Mouse (Mus musculus) limb, embryonic 11.5 days (tissue): ENCODE data around the gene Zfp59. TPM values are rescaled to one million over a fixed set of nuclear protein-coding genes. Genes with fewer than 3 reads are reported as not detected.
"Not testable (repeated sequence)": the region's sequence is repeated elsewhere in the genome, so short reads cannot be mapped to it uniquely, and the experiment has no call there.

Experiments used
- ATAC-seq: fragments of 200-750 bp; cut with Nextera tagmentation; 2 replicates; pipeline ENCODE4 v1.8.0; 2017; ENCODE audit warnings: low read depth; ENCODE audit not compliant: insufficient number of reproducible peaks, low FRiP score, low TSS enrichment
- DNase-seq: peaks from one replicate; pipeline ENCODE4 v3.0.0-alpha.2; 2015; ENCODE audit warnings: low spot score
- H3K27ac ChIP-seq: fragments of 300-500 bp; sonication (generic); replicated peaks from 2 replicates; pipeline ENCODE4 v1.5.1; 2014; ENCODE audit warnings: low read depth, mild to moderate bottlenecking, low read length
- H3K27me3 ChIP-seq: fragments of 300-500 bp; sonication (generic); 2 replicates; pipeline ENCODE4 v1.6.1; 2014; ENCODE audit warnings: mild to moderate bottlenecking, low read length, mixed read lengths; ENCODE audit not compliant: control insufficient read depth, insufficient read depth
- H3K36me3 ChIP-seq: fragments of 300-500 bp; sonication (generic); 2 replicates; pipeline ENCODE4 v1.6.1; 2014; ENCODE audit warnings: mild to moderate bottlenecking, low read length, moderate library complexity, mixed read lengths; ENCODE audit not compliant: control insufficient read depth, insufficient read depth
- H3K4me1 ChIP-seq: fragments of 300-500 bp; sonication (generic); 2 replicates; pipeline ENCODE4 v1.6.1; 2014; ENCODE audit warnings: low read length, mixed read lengths; ENCODE audit not compliant: control insufficient read depth, insufficient read depth
- H3K4me2 ChIP-seq: fragments of 300-500 bp; sonication (generic); 2 replicates; pipeline ENCODE4 v1.6.1; 2014; ENCODE audit warnings: low read depth, mild to moderate bottlenecking, moderate library complexity; ENCODE audit not compliant: severe bottlenecking
- H3K4me3 ChIP-seq: fragments of 300-500 bp; sonication (generic); 2 replicates; pipeline ENCODE4 v1.5.1; 2014; ENCODE audit warnings: low read depth, low read length
- H3K9ac ChIP-seq: fragments of 300-500 bp; sonication (generic); 2 replicates; pipeline ENCODE4 v1.6.1; 2014; ENCODE audit warnings: mild to moderate bottlenecking, low read length
- H3K9me3 ChIP-seq: fragments of 300-500 bp; sonication (generic); 2 replicates; pipeline ENCODE4 v1.6.1; 2016; ENCODE audit warnings: low read length; ENCODE audit not compliant: control insufficient read depth
- WGBS: fragments of 180-500 bp; shearing (Covaris S2); extraction: QIAGEN DNeasy Blood & Tissue Kit; methylation state at CpG from one replicate; pipeline ENCODE4 v1.1.7; 2014; 5-methylcytosine and 5-hydroxymethylcytosine counted together
- polyA plus RNA-seq: library from polyadenylated mRNA; unstranded; fragments of >200 nt; fragmentation: Nextera tagmentation; extraction: Ambion mirVana; gene quantifications from 2 replicates; pipeline ENCODE4 v1.2.1, GENCODE M21; 2014

Zfp59 gene
- polyA plus RNA-seq: 10.1 and 12.0 TPM in 2 replicates

DNA sequence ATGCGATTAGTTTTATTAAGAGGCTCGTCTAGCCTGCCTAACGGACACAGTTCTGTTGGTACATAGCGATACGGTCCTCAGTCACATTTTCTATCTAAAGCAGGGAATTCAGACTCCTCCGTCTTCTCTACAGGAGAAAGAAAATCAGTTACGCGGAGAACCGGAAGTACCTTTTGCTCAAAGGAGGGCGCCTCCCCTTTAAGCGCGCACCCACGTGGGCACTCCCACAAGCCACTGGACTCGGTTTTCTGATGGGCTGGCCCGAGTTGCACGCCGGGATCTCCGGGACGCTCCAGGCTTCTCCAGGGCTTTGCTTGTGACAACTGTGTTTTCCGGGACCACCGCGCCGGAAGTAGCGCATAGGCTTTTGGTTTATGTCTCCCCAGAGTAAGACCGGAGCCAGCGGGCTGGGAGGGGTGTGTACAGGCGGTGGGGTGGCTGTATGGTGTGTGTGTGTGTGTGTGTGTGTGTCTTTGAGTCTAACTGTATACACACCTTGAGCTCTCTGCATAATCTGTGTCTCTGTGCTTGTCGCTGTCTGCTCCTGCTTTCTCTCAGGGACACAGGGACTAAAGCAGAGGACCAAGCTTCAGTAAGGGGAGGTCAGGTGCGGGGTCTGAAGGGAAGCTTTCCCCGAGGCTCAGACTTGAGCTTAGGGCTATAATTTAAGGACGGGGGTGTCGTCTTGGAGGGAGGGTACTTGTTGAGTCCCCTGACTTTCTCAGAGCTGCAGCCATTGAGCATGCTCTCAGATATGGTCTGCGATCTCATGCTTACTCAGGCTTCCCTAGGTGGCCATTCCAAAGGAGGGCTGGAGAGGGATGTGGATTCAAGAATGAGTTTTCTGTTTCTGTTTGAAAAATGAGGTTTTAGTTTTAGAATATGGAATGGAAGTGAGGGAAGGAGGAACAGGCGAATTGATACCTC lies at the start of gene Zfp59:
Gene Zfp59, plus strand, starts transcription at position 285 of the 927 bp plus-strand sequence.
- 0 out of 2 replicates have a peak within 1 kb of the TSS, but pooled peaks have one; percentile 30 for H3K27ac ChIP-seq
- H3K4me2 ChIP-seq: peak within 1 kb of the TSS; percentile 57
- no peaks in the 10 kb centered on the region; the same call in 1 of the 2 replicates for H3K4me1 ChIP-seq
- DNase-seq: peak; percentile 90
- peak within 1 kb of the TSS; percentile 68 for H3K9ac ChIP-seq
- no peaks in the 10 kb centered on the region for H3K36me3 ChIP-seq
- ATAC-seq: peak; percentile 95
- H3K27me3 ChIP-seq: no peaks in the 10 kb centered on the region
- WGBS: 3% methylated on average over 34 of the region's 34 CpGs
- peak within 1 kb of the TSS; percentile 51 for H3K4me3 ChIP-seq
- no peaks in the 10 kb centered on the region for H3K9me3 ChIP-seq

DNA sequence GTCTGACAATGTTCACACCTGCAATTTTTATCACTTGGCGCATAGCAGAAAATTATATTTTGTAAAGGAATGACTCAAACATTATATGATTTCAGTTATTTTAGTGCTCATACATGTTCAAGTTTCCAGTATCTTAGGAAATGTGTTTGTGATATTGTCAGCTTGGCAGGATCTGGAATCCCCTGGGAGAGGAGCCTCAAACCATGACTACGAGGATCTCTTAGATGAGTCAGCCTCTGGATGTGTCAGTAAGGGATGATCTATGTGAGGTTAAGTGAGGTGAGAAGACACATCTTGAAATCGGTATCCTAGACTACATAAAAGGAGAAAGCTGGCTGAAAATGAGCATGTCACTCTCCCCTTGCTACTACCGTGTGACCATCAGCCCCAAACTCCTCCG lies 49.1 kb upstream of the Zfp59 start:
- Histone ChIP-seq H3K4me1 (no peaks in the 10 kb centered on the region), H3K9me3 (no peaks in the 10 kb centered on the region; the same call in 1 of the 2 replicates), H3K27ac (no peak overlapping the region), H3K4me2 (no peak overlapping the region), H3K9ac (no peak overlapping the region), H3K4me3 (no peak overlapping the region), H3K27me3 (no peaks in the 10 kb centered on the region), H3K36me3 (no peaks in the 10 kb centered on the region)
- ATAC-seq: no peak
- WGBS: 85% methylated on average over 5 of the region's 5 CpGs
- DNase-seq: no peak

- WGBS: 33% methylated on average over 3 of the region's 3 CpGs
- H3K4me3 ChIP-seq, H3K4me1 ChIP-seq, H3K36me3 ChIP-seq, H3K27me3 ChIP-seq, DNase-seq, H3K4me2 ChIP-seq, H3K27ac ChIP-seq, H3K9me3 ChIP-seq, H3K9ac ChIP-seq, ATAC-seq: not testable (repeated sequence)
Observed at GRCm38 (mm10) chr7:27793865-27794264, 44.5 kb upstream of the Zfp59 start.

DNA sequence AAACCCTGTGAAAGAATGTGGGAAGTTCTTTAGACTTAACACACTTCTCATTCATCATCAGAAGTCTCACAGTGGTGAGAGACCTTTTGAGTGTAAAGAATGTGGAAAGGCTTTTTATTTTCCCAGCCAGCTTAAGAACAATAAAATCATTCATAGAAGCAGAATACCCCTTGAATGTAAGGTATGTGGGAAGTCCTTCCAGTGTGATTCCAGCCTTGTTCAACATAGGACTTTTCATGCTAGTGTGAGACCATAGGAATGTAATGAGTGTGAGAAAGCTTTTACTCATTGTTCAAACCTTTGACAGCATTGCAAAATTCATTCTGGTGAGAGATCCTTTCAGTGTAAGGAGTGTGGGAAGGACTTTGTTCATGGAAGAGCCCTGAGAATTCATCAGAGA lies 43.8 kb upstream of the Zfp59 start:
- H3K9ac ChIP-seq: no peak overlapping the region

DNA sequence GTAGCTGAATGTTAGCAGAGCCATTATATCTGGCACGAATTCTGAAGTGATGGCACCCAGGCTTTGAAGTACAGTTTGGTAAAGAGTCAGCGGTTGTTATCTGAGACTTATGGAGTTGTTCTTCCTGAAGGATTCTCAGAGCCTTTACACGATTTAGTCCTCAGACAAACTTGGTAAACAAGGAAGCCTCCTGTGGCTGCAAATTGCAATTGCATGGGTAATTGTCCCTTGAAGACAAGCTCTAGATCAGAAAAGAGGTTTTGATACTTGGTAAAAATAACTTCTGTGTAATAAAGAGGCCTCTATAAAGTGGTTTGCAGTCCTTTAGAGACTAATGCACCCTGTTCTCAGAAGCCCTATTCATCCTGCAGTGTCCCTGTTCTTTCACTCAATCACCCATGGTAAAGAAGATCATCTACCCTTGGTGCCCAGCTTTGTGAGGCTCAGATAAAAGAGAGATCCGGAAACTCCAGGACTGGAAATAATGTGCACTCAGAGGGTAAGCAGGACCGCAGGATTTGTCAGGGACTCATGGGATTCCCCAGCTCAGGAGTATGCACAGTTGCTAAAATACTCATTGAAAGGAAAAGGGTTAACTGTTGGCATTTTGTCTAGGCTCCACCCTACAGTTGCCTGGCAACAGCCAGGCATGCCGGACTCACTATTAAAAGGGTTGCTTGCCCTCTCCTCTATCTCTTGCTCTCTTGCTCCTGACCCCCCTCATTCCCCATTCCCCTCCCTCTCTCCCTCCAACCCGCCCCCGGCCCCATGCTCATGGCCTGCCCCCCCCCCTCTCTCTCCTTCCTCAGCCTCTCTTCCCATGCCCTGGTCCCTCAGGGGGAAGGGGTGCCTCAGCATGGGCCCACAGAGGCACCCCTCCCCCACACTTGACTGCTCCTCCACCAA lies 40.2 kb upstream of the Zfp59 start:
- 0 out of 2 replicates have a peak overlapping the region, but pooled peaks have one; percentile 7 for H3K4me2 ChIP-seq
- no peaks in the 10 kb centered on the region for H3K4me1 ChIP-seq
- DNase-seq (peak; percentile 32), ATAC-seq (peak; percentile 47; the same call in 1 of the 2 replicates)
- no peaks in the 10 kb centered on the region for H3K9me3 ChIP-seq
- WGBS: 49% methylated on average over 6 of the region's 8 CpGs
- no peak overlapping the region for H3K9ac ChIP-seq
- H3K27me3 ChIP-seq: no peaks in the 10 kb centered on the region
- no peak overlapping the region for H3K4me3 ChIP-seq
- H3K36me3 ChIP-seq: no peaks in the 10 kb centered on the region
- H3K27ac ChIP-seq: no peak overlapping the region

More for the DNA sequence above, 43.8 kb upstream of the Zfp59 start:
- H3K36me3 ChIP-seq: no peaks in the 10 kb centered on the region
- ATAC-seq (no peak), DNase-seq (no peak)
- H3K27me3 ChIP-seq: no peaks in the 10 kb centered on the region
- no peak overlapping the region for H3K4me3 ChIP-seq
- no peaks in the 10 kb centered on the region for H3K4me1 ChIP-seq
- H3K9me3 ChIP-seq: no peaks in the 10 kb centered on the region
- H3K27ac ChIP-seq: no peak overlapping the region
- H3K4me2 ChIP-seq: no peak overlapping the region

DNA sequence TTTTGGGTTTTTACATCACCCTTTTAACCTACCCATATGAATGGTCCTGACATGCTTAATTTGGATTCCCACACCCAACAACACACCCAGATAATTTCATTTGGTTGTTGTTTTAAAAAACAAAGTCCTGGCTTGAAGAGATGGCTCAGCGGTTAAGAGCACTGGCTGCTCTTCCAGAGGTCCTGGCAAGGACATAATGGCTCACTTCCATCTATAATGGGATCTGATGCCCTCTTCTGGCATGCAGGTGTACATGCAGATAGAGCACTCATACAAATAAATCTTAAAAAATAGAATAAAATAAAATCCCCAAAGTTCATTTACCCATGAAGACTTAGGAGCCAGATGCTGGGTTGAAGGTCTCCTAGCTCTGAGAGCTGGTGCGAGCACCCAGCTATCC lies 37.3 kb upstream of the Zfp59 start:
- DNase-seq: no peak
- H3K27ac ChIP-seq: no peak overlapping the region
- H3K4me3 ChIP-seq: no peak overlapping the region
- 71% methylated on average over 2 of the region's 2 CpGs for WGBS
- no peak overlapping the region for H3K4me2 ChIP-seq
- ATAC-seq: no peak
- H3K4me1 ChIP-seq: no peaks in the 10 kb centered on the region
- H3K36me3 ChIP-seq: no peaks in the 10 kb centered on the region
- no peaks in the 10 kb centered on the region for H3K9me3 ChIP-seq
- H3K27me3 ChIP-seq: no peaks in the 10 kb centered on the region
- H3K9ac ChIP-seq: no peak overlapping the region

- DNase-seq (no peak), ATAC-seq (no peak)
- no peak overlapping the region for H3K4me3 ChIP-seq
- H3K27ac ChIP-seq: no peak overlapping the region
- no peak overlapping the region for H3K4me2 ChIP-seq
- 73% methylated on average over 5 of the region's 5 CpGs for WGBS
- no peaks in the 10 kb centered on the region for H3K27me3 ChIP-seq
- H3K36me3 ChIP-seq: no peaks in the 10 kb centered on the region
- H3K9me3 ChIP-seq: no peaks in the 10 kb centered on the region
- H3K9ac ChIP-seq: no peak overlapping the region
- no peaks in the 10 kb centered on the region for H3K4me1 ChIP-seq
Observed at GRCm38 (mm10) chr7:27802986-27803385, 35.4 kb upstream of the Zfp59 start.
